Mouse (Mus musculus) heart, embryonic 12.5 days (tissue): ENCODE measurements around the gene Arpp21. TPM values are rescaled to one million over a fixed set of nuclear protein-coding genes. Genes with fewer than 3 reads are reported as not detected.

Experiments
- ATAC-seq: fragments of 200-750 bp; cut with Nextera tagmentation; 2 replicates; pipeline ENCODE4 v1.8.0; 2017; ENCODE audit warnings: moderate TSS enrichment, moderate library complexity; ENCODE audit not compliant: insufficient number of reproducible peaks, low FRiP score
- H3K27ac ChIP-seq: fragments of 300-500 bp; sonication (generic); 2 replicates; pipeline ENCODE4 v1.5.1; 2016; ENCODE audit warnings: mild to moderate bottlenecking, moderate library complexity; ENCODE audit not compliant: poor library complexity, severe bottlenecking
- H3K27me3 ChIP-seq: fragments of 300-500 bp; sonication (generic); replicated peaks from 2 replicates; pipeline ENCODE4 v1.6.1; 2016; ENCODE audit warnings: mild to moderate bottlenecking, moderate library complexity
- H3K36me3 ChIP-seq: fragments of 300-500 bp; sonication (generic); 2 replicates; pipeline ENCODE4 v1.6.1; 2016; ENCODE audit warnings: mild to moderate bottlenecking, moderate library complexity
- H3K4me1 ChIP-seq: fragments of 300-500 bp; sonication (generic); replicated peaks from 2 replicates; pipeline ENCODE4 v1.6.1; 2016; ENCODE audit warnings: mild to moderate bottlenecking
- H3K4me2 ChIP-seq: fragments of 300-500 bp; sonication (generic); 2 replicates; pipeline ENCODE4 v1.6.1; 2016; ENCODE audit warnings: mild to moderate bottlenecking, moderate library complexity
- H3K4me3 ChIP-seq: fragments of 300-500 bp; sonication (generic); 2 replicates; pipeline ENCODE4 v1.5.1; 2016; ENCODE audit warnings: mild to moderate bottlenecking
- H3K9ac ChIP-seq: fragments of 300-500 bp; sonication (generic); 2 replicates; pipeline ENCODE4 v1.6.1; 2016; ENCODE audit warnings: mild to moderate bottlenecking, moderate library complexity
- H3K9me3 ChIP-seq: fragments of 300-500 bp; sonication (generic); replicated peaks from 2 replicates; pipeline ENCODE4 v1.6.1; 2016; ENCODE audit warnings: mild to moderate bottlenecking, moderate library complexity
- WGBS: fragments of 180-500 bp; shearing (Covaris S2); methylation state at CpG from one replicate; pipeline ENCODE4 v1.1.7; 2016; 5-methylcytosine and 5-hydroxymethylcytosine counted together
- polyA plus RNA-seq: library from polyadenylated mRNA; unstranded; fragments of >200 nt; fragmentation: Nextera tagmentation; extraction: Ambion mirVana; gene quantifications from 2 replicates; pipeline ENCODE4 v1.2.1, GENCODE M21; 2016

Gene Arpp21
- 2.1 and 3.2 TPM in 2 replicates for polyA plus RNA-seq

DNA sequence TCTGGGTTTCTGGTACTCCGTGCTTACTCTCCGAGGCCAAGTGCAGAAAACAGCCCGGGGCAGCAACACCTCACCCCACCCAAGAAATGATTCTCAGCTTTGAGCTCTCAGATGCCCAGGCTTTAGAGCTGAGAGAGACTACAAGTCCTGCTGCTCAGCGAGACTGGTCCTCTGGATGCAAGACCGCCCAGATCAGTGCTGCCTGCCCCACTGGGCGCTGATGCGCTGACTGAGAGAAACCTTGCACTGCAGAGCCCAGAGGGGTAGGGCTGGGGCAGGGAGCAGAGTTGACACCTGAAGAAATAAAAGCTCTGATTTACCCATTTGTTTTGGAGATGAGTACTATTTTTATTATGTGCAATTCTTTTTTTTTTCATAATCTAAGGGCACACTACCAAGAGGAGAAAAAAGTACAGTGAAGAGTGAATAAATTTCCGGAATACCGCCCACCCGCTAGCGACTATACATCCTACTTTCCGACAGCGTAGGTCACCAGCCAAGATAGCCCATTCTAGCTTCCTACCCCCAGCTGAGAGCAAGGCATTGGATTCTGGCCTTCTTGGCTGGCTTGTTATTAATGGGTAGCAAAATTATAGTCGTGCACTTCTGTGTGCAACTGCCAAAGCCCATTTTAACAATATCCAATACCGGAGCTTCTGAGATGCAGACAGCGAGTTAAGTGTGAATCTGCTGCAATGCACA lies at the start of gene Arpp21:
TSS of gene Arpp21 (minus strand) at position 243 of the 702 bp plus-strand sequence.
- no peaks in the 10 kb centered on the region for H3K9me3 ChIP-seq
- ATAC-seq, result no peak
- peak within 1 kb of the TSS; percentile 97 for H3K4me2 ChIP-seq
- WGBS, result 22% methylated on average over 16 of the region's 16 CpGs
- no peaks in the 10 kb centered on the region for H3K36me3 ChIP-seq
- H3K4me1 ChIP-seq, result peaks cover 20% of the 10 kb centered on the region
- no peak within 1 kb of the TSS for H3K27ac ChIP-seq
- peak within 1 kb of the TSS; percentile 62 for H3K9ac ChIP-seq
- peaks cover 53% of the 10 kb centered on the region for H3K27me3 ChIP-seq
- peak within 1 kb of the TSS; percentile 57 for H3K4me3 ChIP-seq

DNA sequence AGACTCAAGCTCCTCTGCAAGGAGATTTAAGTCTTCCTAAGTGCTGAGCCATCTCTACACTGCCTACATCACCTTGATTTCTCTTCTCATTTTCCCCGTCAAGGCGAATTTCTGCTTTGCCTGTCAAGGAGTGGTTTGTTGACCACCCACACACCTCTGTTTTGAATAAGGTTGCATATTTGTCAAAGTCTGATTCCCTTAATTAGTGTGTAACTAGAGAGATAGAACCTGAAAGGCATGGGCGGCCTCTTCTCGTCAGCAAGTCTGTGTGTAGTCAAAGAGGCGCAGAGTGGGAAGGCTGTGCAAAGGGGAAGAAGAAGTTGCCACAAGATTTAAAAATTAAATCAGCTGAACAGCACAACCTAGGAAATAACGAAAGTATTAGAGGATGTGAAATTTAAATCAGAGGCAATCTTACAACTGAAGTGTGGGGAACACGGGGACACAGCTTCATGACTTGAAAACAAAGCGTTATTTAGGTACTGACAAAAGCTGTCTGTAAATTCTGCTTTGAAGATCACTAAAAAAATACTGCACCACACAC lies 36.8 kb upstream of the Arpp21 start:
- H3K4me3 ChIP-seq, result no peak overlapping the region
- H3K27me3 ChIP-seq, result no peaks in the 10 kb centered on the region
- 79% methylated on average over 8 of the region's 8 CpGs for WGBS
- no peak overlapping the region for H3K27ac ChIP-seq
- no peaks in the 10 kb centered on the region for H3K36me3 ChIP-seq
- no peak for ATAC-seq
- no peaks in the 10 kb centered on the region for H3K4me1 ChIP-seq
- H3K9me3 ChIP-seq, result no peaks in the 10 kb centered on the region
- H3K9ac ChIP-seq, result no peak overlapping the region
- no peak overlapping the region for H3K4me2 ChIP-seq

DNA sequence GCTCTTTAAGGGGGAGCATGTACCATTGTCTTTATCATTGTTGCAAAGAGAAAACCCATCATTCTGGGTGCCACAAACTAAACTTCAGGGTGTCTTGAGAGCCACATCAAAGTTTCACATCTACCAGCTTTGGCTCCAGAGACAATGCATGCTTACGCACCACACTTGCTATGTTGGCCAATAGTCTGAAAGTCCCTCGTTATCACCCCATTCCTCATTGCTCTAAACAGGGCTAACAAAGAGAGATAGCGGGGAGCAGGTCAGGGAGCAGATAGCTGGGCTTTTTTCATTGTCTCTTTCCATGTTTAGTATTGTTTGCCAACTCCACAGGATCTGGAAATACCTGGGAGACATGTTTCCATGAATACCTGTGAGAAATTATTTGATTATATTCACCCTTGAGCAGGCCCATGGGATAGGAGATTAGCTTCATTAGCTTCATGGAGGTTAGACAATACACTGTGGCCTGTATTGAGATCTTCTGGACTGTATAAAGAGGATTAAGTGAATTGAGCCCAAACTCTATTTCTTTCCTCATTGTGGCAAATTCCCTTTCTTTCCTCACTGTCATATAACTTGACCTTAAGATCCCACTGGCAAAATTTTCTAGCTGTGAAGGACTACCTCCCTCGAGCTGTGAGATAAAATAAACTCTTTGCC lies 29.4 kb upstream of the Arpp21 start:
- H3K4me3 ChIP-seq, result no peak overlapping the region
- WGBS, result 62% methylated on average over 4 of the region's 4 CpGs

DNA sequence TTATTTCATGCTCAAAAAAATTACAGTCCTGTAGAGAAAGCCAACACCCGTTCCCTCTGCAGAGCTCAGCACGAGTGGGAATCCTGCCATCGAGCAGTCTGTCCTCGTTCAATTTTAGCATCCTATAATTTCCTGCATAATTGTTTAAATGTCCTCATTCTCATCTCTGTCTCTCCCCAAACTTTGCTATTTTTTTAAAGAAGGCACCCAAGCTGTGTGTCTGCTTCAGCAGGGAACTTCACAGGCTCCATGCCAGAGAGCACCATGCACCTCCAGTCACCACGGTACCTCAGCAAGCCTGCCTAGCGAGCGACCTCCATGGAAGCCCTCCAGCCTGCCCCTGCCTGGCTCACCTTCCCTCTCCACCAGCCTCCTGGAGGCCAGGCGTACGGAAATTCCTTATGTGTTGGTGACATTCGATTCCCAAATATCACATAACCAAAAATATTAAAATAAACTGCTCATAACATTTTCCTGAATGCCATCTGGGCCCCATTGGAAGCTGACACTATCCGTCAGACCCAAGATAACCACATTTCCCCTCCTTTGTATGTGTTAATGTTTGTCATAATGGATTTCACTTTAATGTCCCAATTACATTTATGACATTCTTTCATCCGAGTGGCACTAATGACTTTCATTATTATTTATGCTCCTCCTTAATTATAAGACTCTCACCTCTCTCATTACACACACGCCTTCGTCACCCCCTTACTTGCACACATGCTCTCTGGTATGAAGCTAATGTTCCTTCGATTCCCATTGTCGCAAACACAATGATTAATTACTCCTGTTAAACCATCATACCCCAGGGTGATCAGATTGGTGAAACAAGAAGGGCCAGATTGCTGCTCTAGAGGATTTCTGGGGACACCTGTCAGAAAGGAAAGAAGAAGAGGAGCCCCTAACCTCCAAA lies 26.5 kb upstream of the Arpp21 start:
- Histone ChIP-seq H3K27me3 (no peaks in the 10 kb centered on the region), H3K4me3 (no peak overlapping the region), H3K36me3 (no peaks in the 10 kb centered on the region), H3K4me2 (no peak overlapping the region), H3K4me1 (no peaks in the 10 kb centered on the region), H3K27ac (no peak overlapping the region), H3K9ac (no peak overlapping the region), H3K9me3 (no peaks in the 10 kb centered on the region)
- no peak for ATAC-seq
- WGBS, result 82% methylated on average over 16 of the region's 16 CpGs

More for the DNA sequence above, 29.4 kb upstream of the Arpp21 start:
- Histone ChIP-seq H3K27me3 (no peaks in the 10 kb centered on the region), H3K4me1 (no peaks in the 10 kb centered on the region), H3K9ac (no peak overlapping the region), H3K4me2 (no peak overlapping the region), H3K36me3 (no peaks in the 10 kb centered on the region), H3K27ac (no peak overlapping the region), H3K9me3 (no peaks in the 10 kb centered on the region)
- ATAC-seq, result no peak

DNA sequence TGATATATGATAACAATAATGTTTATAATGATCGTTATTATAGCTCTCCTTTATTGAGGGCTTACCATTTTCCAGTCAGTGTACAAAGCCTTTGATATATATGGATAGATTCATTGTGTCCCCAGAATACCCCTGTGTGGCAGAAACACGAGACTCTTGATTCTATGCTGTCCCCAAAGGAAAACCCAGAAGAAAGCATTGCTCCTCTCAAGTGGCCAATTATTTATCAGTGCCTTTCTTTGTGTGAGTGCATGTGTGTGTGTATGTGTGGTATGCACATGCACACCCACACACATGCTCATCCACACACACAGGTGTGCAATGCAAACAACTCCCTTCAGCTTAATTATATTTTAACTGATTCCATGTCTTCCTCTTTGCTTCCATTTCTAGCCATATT lies 25.8 kb upstream of the Arpp21 start:
- H3K9me3 ChIP-seq, result no peaks in the 10 kb centered on the region
- no peaks in the 10 kb centered on the region for H3K36me3 ChIP-seq
- WGBS, result 82% methylated on average over 2 of the region's 2 CpGs
- no peaks in the 10 kb centered on the region for H3K27me3 ChIP-seq
- ATAC-seq, result no peak
- no peaks in the 10 kb centered on the region for H3K4me1 ChIP-seq
- H3K27ac ChIP-seq, result no peak overlapping the region
- H3K4me2 ChIP-seq, result no peak overlapping the region
- H3K4me3 ChIP-seq, result no peak overlapping the region
- no peak overlapping the region for H3K9ac ChIP-seq

DNA sequence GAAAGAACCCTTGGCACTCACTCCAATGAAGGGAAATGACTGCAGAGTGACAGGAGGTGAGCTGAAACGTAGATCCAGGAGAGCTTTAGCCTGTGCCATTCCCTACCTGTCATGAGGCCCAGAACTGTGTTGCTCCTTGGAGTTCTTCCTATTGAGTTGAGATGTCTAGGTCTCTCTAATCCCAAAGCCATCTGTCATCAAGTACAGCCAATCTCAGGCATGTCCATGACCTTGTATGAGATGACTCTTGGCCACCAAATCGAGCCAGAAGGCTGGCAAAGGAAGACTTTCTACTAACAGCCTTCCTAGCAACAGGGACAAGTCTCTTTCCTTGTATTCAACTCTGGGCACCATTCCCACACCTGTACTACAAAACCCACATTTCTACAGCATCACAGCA lies 25.0 kb upstream of the Arpp21 start:
- no peak overlapping the region for H3K4me3 ChIP-seq
- H3K4me2 ChIP-seq, result no peak overlapping the region
- no peaks in the 10 kb centered on the region for H3K4me1 ChIP-seq
- H3K36me3 ChIP-seq, result no peaks in the 10 kb centered on the region
- H3K27me3 ChIP-seq, result no peaks in the 10 kb centered on the region
- ATAC-seq, result no peak
- no peak overlapping the region for H3K27ac ChIP-seq
- 76% methylated on average over 2 of the region's 2 CpGs for WGBS
- no peaks in the 10 kb centered on the region for H3K9me3 ChIP-seq
- no peak overlapping the region for H3K9ac ChIP-seq

DNA sequence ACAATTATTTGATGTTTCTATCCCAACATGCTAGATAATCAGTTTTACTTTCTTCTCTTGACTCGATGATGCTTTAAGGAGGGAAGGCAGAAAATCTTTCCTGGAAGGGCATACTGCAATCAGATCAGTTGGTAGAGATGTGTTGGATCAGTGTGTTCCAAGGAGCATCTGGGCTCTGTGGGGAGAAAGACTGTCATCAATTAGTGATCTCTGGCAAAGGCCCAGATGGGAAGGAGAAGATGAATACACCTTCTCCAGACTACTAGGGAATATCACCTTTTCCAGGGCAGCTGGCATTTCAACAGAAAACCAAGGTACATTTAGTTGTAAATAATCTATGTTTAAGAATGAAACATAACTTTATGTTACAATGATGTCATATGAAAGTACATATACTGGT lies 22.8 kb upstream of the Arpp21 start:
- WGBS, result 83% methylated on average over 1 of the region's 1 CpGs
- H3K9me3 ChIP-seq, result no peaks in the 10 kb centered on the region
- H3K4me1 ChIP-seq, result no peaks in the 10 kb centered on the region
- H3K27me3 ChIP-seq, result no peaks in the 10 kb centered on the region
- no peak overlapping the region for H3K4me2 ChIP-seq
- no peaks in the 10 kb centered on the region for H3K36me3 ChIP-seq
- no peak overlapping the region for H3K27ac ChIP-seq
- no peak overlapping the region for H3K4me3 ChIP-seq
- no peak overlapping the region for H3K9ac ChIP-seq
- no peak for ATAC-seq

DNA sequence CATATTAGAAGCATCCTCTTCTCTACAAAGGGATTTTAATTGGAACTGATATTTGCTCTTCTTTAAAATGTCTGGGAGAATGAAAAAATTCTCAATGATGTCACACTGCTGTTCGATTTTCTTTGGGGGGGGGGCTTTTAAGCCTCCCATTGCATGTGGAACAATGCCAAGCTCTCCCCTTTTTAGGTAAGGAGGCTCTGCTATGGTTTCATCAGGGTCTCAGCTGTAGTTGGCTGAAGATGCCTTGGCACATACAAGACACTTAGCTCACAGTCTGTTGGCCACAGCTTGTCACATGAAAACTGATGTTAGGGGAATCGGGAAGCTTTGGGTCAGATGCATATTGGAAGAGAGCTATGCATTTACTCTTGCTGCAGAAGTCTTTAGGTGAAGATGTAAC lies 20.2 kb upstream of the Arpp21 start:
- Histone ChIP-seq H3K9ac (no peak overlapping the region), H3K27me3 (no peaks in the 10 kb centered on the region), H3K36me3 (no peaks in the 10 kb centered on the region), H3K27ac (no peak overlapping the region), H3K4me2 (no peak overlapping the region), H3K4me1 (no peaks in the 10 kb centered on the region), H3K9me3 (no peaks in the 10 kb centered on the region), H3K4me3 (no peak overlapping the region)
- WGBS, result 70% methylated on average over 2 of the region's 2 CpGs
- ATAC-seq, result no peak

DNA sequence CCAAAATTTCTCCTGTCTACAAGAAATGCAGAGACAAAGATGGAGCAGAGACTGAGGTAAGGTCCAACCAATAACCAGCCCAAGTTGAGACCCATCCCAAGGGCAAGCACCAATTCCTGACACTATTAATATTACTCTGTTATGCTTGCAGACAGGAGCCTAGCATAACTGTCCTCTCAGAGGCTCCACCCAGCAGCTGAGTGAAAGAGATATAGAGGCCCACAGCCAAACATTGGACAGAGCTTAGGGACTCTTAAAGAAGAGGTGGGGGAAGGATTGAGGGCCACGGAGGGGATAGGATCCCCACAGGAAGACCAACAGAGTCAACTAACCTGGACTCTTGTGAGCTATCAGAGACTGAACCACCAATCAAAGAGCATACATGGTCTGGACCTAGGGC lies 18.0 kb upstream of the Arpp21 start:
- H3K27me3 ChIP-seq, result no peaks in the 10 kb centered on the region

DNA sequence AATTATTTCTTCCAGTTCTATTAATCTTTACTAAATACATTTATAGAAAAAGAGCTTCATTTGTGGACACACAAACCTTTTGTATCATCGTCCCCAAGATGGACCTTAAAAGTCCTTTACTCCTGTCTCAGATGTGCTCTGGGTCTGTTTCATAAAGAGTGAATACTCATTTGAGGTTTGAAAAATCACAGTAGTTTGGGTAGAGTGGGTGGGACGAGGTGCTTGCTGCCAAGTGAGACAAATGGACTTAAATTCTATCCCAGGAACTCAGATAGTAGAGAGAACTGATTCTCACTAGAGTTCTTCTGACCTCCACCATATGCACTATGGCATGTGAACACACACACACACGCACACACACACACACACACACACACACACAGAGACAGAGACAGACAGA lies 16.1 kb upstream of the Arpp21 start:
- no peaks in the 10 kb centered on the region for H3K27me3 ChIP-seq
- H3K9ac ChIP-seq, result no peak overlapping the region
- H3K4me2 ChIP-seq, result no peak overlapping the region
- WGBS, result 72% methylated on average over 3 of the region's 3 CpGs
- H3K27ac ChIP-seq, result no peak overlapping the region
- no peaks in the 10 kb centered on the region for H3K36me3 ChIP-seq
- ATAC-seq, result no peak
- no peaks in the 10 kb centered on the region for H3K4me1 ChIP-seq
- no peak overlapping the region for H3K4me3 ChIP-seq
- no peaks in the 10 kb centered on the region for H3K9me3 ChIP-seq

More for the DNA sequence above, 18.0 kb upstream of the Arpp21 start:
- Histone ChIP-seq H3K9me3 (no peaks in the 10 kb centered on the region), H3K4me2 (no peak overlapping the region), H3K4me3 (no peak overlapping the region), H3K9ac (no peak overlapping the region), H3K36me3 (no peaks in the 10 kb centered on the region), H3K4me1 (no peaks in the 10 kb centered on the region), H3K27ac (no peak overlapping the region)
- 0 out of 2 replicates have a peak, but pooled peaks have one; percentile 18 for ATAC-seq
- 71% methylated on average over 1 of the region's 1 CpGs for WGBS

DNA sequence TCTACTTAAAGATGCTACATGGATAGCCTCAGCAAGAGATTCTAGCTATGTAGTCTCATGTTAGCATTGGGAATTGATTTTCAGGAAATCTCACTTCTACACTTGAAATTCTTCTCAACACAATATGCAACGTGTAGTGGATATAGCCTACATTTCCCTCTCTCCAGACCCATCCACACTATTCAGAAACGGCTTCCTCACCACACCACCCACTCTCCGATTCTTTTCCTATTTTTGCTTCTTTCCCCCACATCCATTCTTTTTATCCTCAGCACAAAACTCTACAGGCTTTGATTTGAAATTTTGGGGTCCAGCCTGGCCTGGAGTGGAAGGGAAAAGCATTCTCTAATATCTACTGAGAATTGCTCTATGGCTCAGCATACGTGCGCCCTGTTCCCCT lies 15.6 kb upstream of the Arpp21 start:
- Histone ChIP-seq H3K9me3 (no peaks in the 10 kb centered on the region), H3K4me3 (no peak overlapping the region), H3K36me3 (no peaks in the 10 kb centered on the region), H3K9ac (no peak overlapping the region), H3K4me2 (no peak overlapping the region), H3K27me3 (no peaks in the 10 kb centered on the region), H3K4me1 (no peaks in the 10 kb centered on the region), H3K27ac (no peak overlapping the region)
- whole genome bisulfite sequencing, result 85% methylated on average over 5 of the region's 5 CpGs
- ATAC-seq, result no peak
